Mouse (Mus musculus) intestine, embryonic 16.5 days (tissue): Measurements from ENCODE around the gene Btaf1. TPM values are rescaled to one million over a fixed set of nuclear protein-coding genes. Genes with fewer than 3 reads are reported as not detected.

ENCODE experiments used
- ATAC-seq: fragments of 200-750 bp; cut with Nextera tagmentation; 2 replicates; pipeline ENCODE4 v1.8.0; 2017; ENCODE audit warnings: moderate TSS enrichment, moderate library complexity
- H3K27ac ChIP-seq: fragments of 300-500 bp; sonication (generic); 2 replicates; pipeline ENCODE4 v1.5.1; 2014; ENCODE audit warnings: mild to moderate bottlenecking, low read length
- H3K27me3 ChIP-seq: fragments of 300-500 bp; sonication (generic); replicated peaks from 2 replicates; pipeline ENCODE4 v1.6.1; 2014; ENCODE audit warnings: low read length, control low read depth, mixed read lengths; ENCODE audit not compliant: control insufficient read depth, insufficient read depth
- H3K36me3 ChIP-seq: fragments of 300-500 bp; sonication (generic); 2 replicates; pipeline ENCODE4 v1.6.1; 2014; ENCODE audit warnings: low read length, control low read depth; ENCODE audit not compliant: control insufficient read depth, insufficient read depth
- H3K4me1 ChIP-seq: fragments of 300-500 bp; sonication (generic); 2 replicates; pipeline ENCODE4 v1.6.1; 2014; ENCODE audit warnings: low read length, control low read depth, mixed read lengths; ENCODE audit not compliant: control insufficient read depth, insufficient read depth
- H3K4me2 ChIP-seq: fragments of 300-500 bp; sonication (generic); 2 replicates; pipeline ENCODE4 v1.6.1; 2014; ENCODE audit warnings: low read depth, low read length, control low read depth
- H3K4me3 ChIP-seq: fragments of 300-500 bp; sonication (generic); 2 replicates; pipeline ENCODE4 v1.5.1; 2014; ENCODE audit warnings: mild to moderate bottlenecking, low read length
- H3K9ac ChIP-seq: fragments of 300-500 bp; sonication (generic); 2 replicates; pipeline ENCODE4 v1.6.1; 2014; ENCODE audit warnings: low read depth, low read length
- H3K9me3 ChIP-seq: fragments of 300-500 bp; sonication (generic); 2 replicates; pipeline ENCODE4 v1.6.1; 2016; ENCODE audit warnings: low read length, control low read depth; ENCODE audit not compliant: control insufficient read depth
- WGBS: fragments of 180-500 bp; shearing (Covaris S2); extraction: QIAGEN DNeasy Blood & Tissue Kit; methylation state at CpG from one replicate; pipeline ENCODE4 v1.1.7; 2014; 5-methylcytosine and 5-hydroxymethylcytosine counted together
- polyA plus RNA-seq: library from polyadenylated mRNA; unstranded; fragments of >200 nt; fragmentation: Nextera tagmentation; extraction: Ambion mirVana; gene quantifications from 2 replicates; pipeline ENCODE4 v1.2.1, GENCODE M21; 2015

Btaf1 gene
- polyA plus RNA-seq, 1 experiment from 2014 or later = 5.8 TPM

GRCm38 (mm10) chr19:37026408-37026807, 100.5 kb downstream of the Btaf1 start:
- H3K9ac ChIP-seq = no peak overlapping the region
- no peaks in the 10 kb centered on the region for H3K9me3 ChIP-seq
- 70% methylated on average over 11 of the region's 11 CpGs for WGBS
- ATAC-seq = no peak
- H3K36me3 ChIP-seq = no peaks in the 10 kb centered on the region
- H3K4me1 ChIP-seq = no peaks in the 10 kb centered on the region
- H3K27ac ChIP-seq = no peak overlapping the region
- H3K4me3 ChIP-seq = no peak overlapping the region
- no peak overlapping the region for H3K4me2 ChIP-seq
- H3K27me3 ChIP-seq = no peaks in the 10 kb centered on the region

- Histone ChIP-seq H3K27ac (no peak overlapping the region), H3K36me3 (no peaks in the 10 kb centered on the region), H3K4me3 (no peak overlapping the region), H3K4me1 (no peaks in the 10 kb centered on the region), H3K27me3 (no peaks in the 10 kb centered on the region), H3K9ac (no peak overlapping the region), H3K4me2 (no peak overlapping the region), H3K9me3 (no peaks in the 10 kb centered on the region)
- WGBS = 82% methylated on average over 6 of the region's 6 CpGs
- ATAC-seq = no peak
Observed at GRCm38 (mm10) chr19:37029771-37030170, 103.9 kb downstream of the Btaf1 start.

GRCm38 (mm10) chr19:37031446-37031845, 105.6 kb downstream of the Btaf1 start:
- no peaks in the 10 kb centered on the region for H3K9me3 ChIP-seq
- no peaks in the 10 kb centered on the region for H3K27me3 ChIP-seq
- H3K36me3 ChIP-seq = no peaks in the 10 kb centered on the region
- no peaks in the 10 kb centered on the region for H3K4me1 ChIP-seq
- H3K4me3 ChIP-seq = no peak overlapping the region
- H3K27ac ChIP-seq = no peak overlapping the region
- no peak overlapping the region for H3K4me2 ChIP-seq
- no peak for ATAC-seq
- no peak overlapping the region for H3K9ac ChIP-seq
- 82% methylated on average over 5 of the region's 5 CpGs for WGBS

- no peak overlapping the region for H3K4me2 ChIP-seq
- no peak overlapping the region for H3K4me3 ChIP-seq
- no peaks in the 10 kb centered on the region for H3K4me1 ChIP-seq
- no peak overlapping the region for H3K9ac ChIP-seq
- H3K27me3 ChIP-seq = no peaks in the 10 kb centered on the region
- no peak for ATAC-seq
- H3K36me3 ChIP-seq = no peaks in the 10 kb centered on the region
- no peaks in the 10 kb centered on the region for H3K9me3 ChIP-seq
- no peak overlapping the region for H3K27ac ChIP-seq
- 82% methylated on average over 2 of the region's 2 CpGs for WGBS
Observed at GRCm38 (mm10) chr19:37032364-37032763, 106.5 kb downstream of the Btaf1 start.

GRCm38 (mm10) chr19:37040906-37041305, 115.0 kb downstream of the Btaf1 start:
- no peaks in the 10 kb centered on the region for H3K9me3 ChIP-seq
- no peak overlapping the region for H3K4me3 ChIP-seq
- no peak overlapping the region for H3K9ac ChIP-seq
- H3K27me3 ChIP-seq = no peaks in the 10 kb centered on the region
- no peak overlapping the region for H3K27ac ChIP-seq
- H3K4me2 ChIP-seq = no peak overlapping the region
- no peaks in the 10 kb centered on the region for H3K36me3 ChIP-seq
- ATAC-seq = no peak
- no peaks in the 10 kb centered on the region for H3K4me1 ChIP-seq

GRCm38 (mm10) chr19:37044431-37044830, 118.6 kb downstream of the Btaf1 start:
- ATAC-seq = no peak
- no peak overlapping the region for H3K27ac ChIP-seq
- no peaks in the 10 kb centered on the region for H3K9me3 ChIP-seq
- no peak overlapping the region for H3K9ac ChIP-seq
- H3K27me3 ChIP-seq = no peaks in the 10 kb centered on the region
- H3K36me3 ChIP-seq = no peaks in the 10 kb centered on the region
- H3K4me3 ChIP-seq = no peak overlapping the region
- 86% methylated on average over 10 of the region's 10 CpGs for WGBS
- no peaks in the 10 kb centered on the region for H3K4me1 ChIP-seq
- no peak overlapping the region for H3K4me2 ChIP-seq

- Histone ChIP-seq H3K4me3 (no peak overlapping the region), H3K27me3 (no peaks in the 10 kb centered on the region), H3K27ac (no peak overlapping the region), H3K9ac (no peak overlapping the region), H3K9me3 (no peaks in the 10 kb centered on the region), H3K4me1 (no peaks in the 10 kb centered on the region), H3K36me3 (no peaks in the 10 kb centered on the region), H3K4me2 (no peak overlapping the region)
- WGBS = 90% methylated on average over 6 of the region's 6 CpGs
- no peak for ATAC-seq
Observed at GRCm38 (mm10) chr19:37048507-37048906, 122.6 kb downstream of the Btaf1 start.

GRCm38 (mm10) chr19:37050643-37051345, 124.9 kb downstream of the Btaf1 start:
- H3K4me2 ChIP-seq = no peak overlapping the region
- no peaks in the 10 kb centered on the region for H3K27me3 ChIP-seq
- no peaks in the 10 kb centered on the region for H3K9me3 ChIP-seq
- ATAC-seq = no peak
- H3K9ac ChIP-seq = no peak overlapping the region
- no peaks in the 10 kb centered on the region for H3K36me3 ChIP-seq
- no peaks in the 10 kb centered on the region for H3K4me1 ChIP-seq
- no peak overlapping the region for H3K27ac ChIP-seq
- no peak overlapping the region for H3K4me3 ChIP-seq
- WGBS = 71% methylated on average over 4 of the region's 4 CpGs

GRCm38 (mm10) chr19:37055976-37056556, 130.2 kb downstream of the Btaf1 start:
- no peak overlapping the region for H3K27ac ChIP-seq
- 77% methylated on average over 4 of the region's 4 CpGs for WGBS
- no peaks in the 10 kb centered on the region for H3K27me3 ChIP-seq
- H3K36me3 ChIP-seq = no peaks in the 10 kb centered on the region
- ATAC-seq = no peak
- H3K9me3 ChIP-seq = no peaks in the 10 kb centered on the region
- H3K4me3 ChIP-seq = no peak overlapping the region
- no peak overlapping the region for H3K9ac ChIP-seq
- H3K4me1 ChIP-seq = no peaks in the 10 kb centered on the region
- no peak overlapping the region for H3K4me2 ChIP-seq
